Mouse (Mus musculus) embryonic stem cell, embryonic (primary cell): ENCODE measurements around the gene Mapk8.

ENCODE experiments used
- CTCF ChIA-PET, 4 experiments: fragments of 300-600 bp in 2 of 4; fragments of 350-600 bp in 2 of 4; sonication (Branson Sonifier 250); formaldehyde crosslinking; loops; one replicate each; lab custom pipeline; 2022; ENCODE audit warnings: inconsistent platforms in 2 of 4; lab: Charles Lee
- POLR2A ChIA-PET, 4 experiments: fragments of 300-600 bp in 2 of 4; fragments of 350-600 bp in 2 of 4; sonication (Branson Sonifier 250); formaldehyde crosslinking; loops; one replicate each; lab custom pipeline; 2022; ENCODE audit warnings: antibody characterized with exemption in 4 of 4, inconsistent platforms in 1 of 4; lab: Charles Lee

The Mapk8 gene

GRCm38 (mm10) chr14:33362122-33362521 is 84.8 kb downstream of the Mapk8 start:
- POLR2A ChIA-PET, result interaction anchor here in 2 of 4 experiments (1.1 to 3.0 kb wide), 5 partner anchors 7 to 27 kb away, joined by 3 to 8 read pairs (median 5); no protein-coding TSS in a partner anchor
- CTCF ChIA-PET, result interaction anchor here (0.7 to 2.9 kb wide), 8 partner anchors 8 to 155 kb away, joined by 3 to 14 read pairs (median 4); partner anchors contain the start of gene Arhgap22 (in 2 of the 4)

GRCm38 (mm10) chr14:33361546-33361945 is 85.4 kb downstream of the Mapk8 start:
- POLR2A ChIA-PET, result interaction anchor here in 2 of 4 experiments (1.1 to 3.0 kb wide), 4 partner anchors 8 to 10 kb away, joined by 3 to 8 read pairs (median 6); no protein-coding TSS in a partner anchor
- CTCF ChIA-PET, result interaction anchor here in 3 of 4 experiments (0.7 to 2.9 kb wide), 6 partner anchors 9 to 154 kb away, joined by 3 to 14 read pairs (median 4); partner anchors contain the start of gene Arhgap22 (in 2 of the 3)

GRCm38 (mm10) chr14:33358891-33359290 is 88.1 kb downstream of the Mapk8 start:
- ChIA-PET POLR2A (interaction anchor here in 1 of 4 experiments (1.1 to 1.6 kb wide), 2 partner anchors 9 to 31 kb away, joined by 3 to 4 read pairs; no protein-coding TSS in a partner anchor), CTCF (interaction anchor here in 2 of 4 experiments (0.6 to 1.2 kb wide), 2 partner anchors 12 kb away, joined by 3 read pairs; no protein-coding TSS in a partner anchor)

- ChIA-PET CTCF (interaction anchor here in 1 of 4 experiments (1.2 kb wide), 1 partner anchor 13 kb away, joined by 3 read pairs; no protein-coding TSS in a partner anchor), POLR2A (interaction anchor here in 2 of 4 experiments (0.8 to 1.7 kb wide), 4 partner anchors 8 to 80 kb away, joined by 3 to 5 read pairs (median 4); no protein-coding TSS in a partner anchor)
Measured at GRCm38 (mm10) chr14:33357600-33358368, 89.2 kb downstream of the Mapk8 start.

- POLR2A ChIA-PET, result no interaction called here
Measured at GRCm38 (mm10) chr14:33355276-33355675, 91.7 kb downstream of the Mapk8 start.

GRCm38 (mm10) chr14:33352890-33353289 is 94.1 kb downstream of the Mapk8 start:
- POLR2A ChIA-PET, result interaction anchor here in 1 of 4 experiments (0.7 kb wide), 1 partner anchor 9 kb away, joined by 3 read pairs; no protein-coding TSS in a partner anchor

More at GRCm38 (mm10) chr14:33355276-33355675, 91.7 kb downstream of the Mapk8 start:
- CTCF ChIA-PET, result no interaction called here

GRCm38 (mm10) chr14:33351984-33352722 is 94.8 kb downstream of the Mapk8 start:
- POLR2A ChIA-PET, result interaction anchor here in 2 of 4 experiments (0.9 to 2.3 kb wide), 2 partner anchors 18 to 19 kb away, joined by 3 to 5 read pairs; no protein-coding TSS in a partner anchor
- CTCF ChIA-PET, result interaction anchor here in 2 of 4 experiments (0.6 to 2.2 kb wide), 3 partner anchors 22 to 138 kb away, joined by 3 to 7 read pairs (median 3); partner anchors contain the start of gene Arhgap22 (in 1 of the 2)

More at GRCm38 (mm10) chr14:33352890-33353289, 94.1 kb downstream of the Mapk8 start:
- CTCF ChIA-PET, result no interaction called here

GRCm38 (mm10) chr14:33351019-33351418 is 95.9 kb downstream of the Mapk8 start:
- ChIA-PET CTCF (interaction anchor here in 2 of 4 experiments (0.8 to 2.2 kb wide), 6 partner anchors 14 to 144 kb away, joined by 3 to 7 read pairs (median 3); partner anchors contain the start of gene Arhgap22 (in 1 of the 2)), POLR2A (interaction anchor here in 2 of 4 experiments (0.9 to 2.3 kb wide), 7 partner anchors 10 to 1191 kb away, joined by 3 to 5 read pairs (median 3); partner anchors contain the start of gene Ncoa4 (in 1 of the 2))

- ChIA-PET CTCF (no interaction called here), POLR2A (no interaction called here)
Measured at GRCm38 (mm10) chr14:33348146-33348545, 98.8 kb downstream of the Mapk8 start.

- ChIA-PET POLR2A (no interaction called here), CTCF (no interaction called here)
Measured at GRCm38 (mm10) chr14:33347738-33348137, 99.2 kb downstream of the Mapk8 start.

- ChIA-PET CTCF (interaction anchor here in 1 of 4 experiments (1.1 kb wide), 1 partner anchor 43 kb away, joined by 3 read pairs; no protein-coding TSS in a partner anchor), POLR2A (no interaction called here)
Measured at GRCm38 (mm10) chr14:33346546-33346945, 100.4 kb downstream of the Mapk8 start.

- POLR2A ChIA-PET, result no interaction called here
- CTCF ChIA-PET, result no interaction called here
Measured at GRCm38 (mm10) chr14:33343131-33343725, 103.7 kb downstream of the Mapk8 start.

GRCm38 (mm10) chr14:33338684-33339083 is 108.3 kb downstream of the Mapk8 start:
- CTCF ChIA-PET, result interaction anchor here in 1 of 4 experiments (1.0 kb wide), 1 partner anchor 26 kb away, joined by 3 read pairs; no protein-coding TSS in a partner anchor
- POLR2A ChIA-PET, result no interaction called here

- ChIA-PET POLR2A (no interaction called here), CTCF (interaction anchor here in 2 of 4 experiments (1.2 to 1.3 kb wide), 3 partner anchors 35 to 122 kb away, joined by 3 read pairs; no protein-coding TSS in a partner anchor)
Measured at GRCm38 (mm10) chr14:33335733-33336132, 111.2 kb downstream of the Mapk8 start.

- POLR2A ChIA-PET, result interaction anchor here in 1 of 4 experiments (0.6 kb wide), 1 partner anchor 15 kb away, joined by 3 read pairs; no protein-coding TSS in a partner anchor
Measured at GRCm38 (mm10) chr14:33334402-33334801, 112.6 kb downstream of the Mapk8 start.

GRCm38 (mm10) chr14:33333833-33334232 is 113.1 kb downstream of the Mapk8 start:
- ChIA-PET POLR2A (no interaction called here), CTCF (interaction anchor here in 2 of 4 experiments (0.6 kb wide), 2 partner anchors 120 to 229 kb away, joined by 3 to 7 read pairs; partner anchors contain the start of gene Arhgap22 (in 1 of the 2))

More at GRCm38 (mm10) chr14:33334402-33334801, 112.6 kb downstream of the Mapk8 start:
- CTCF ChIA-PET, result interaction anchor here in 1 of 4 experiments (0.6 kb wide), 1 partner anchor 120 kb away, joined by 3 read pairs; the partner anchor contains the start of gene Arhgap22

- POLR2A ChIA-PET, result interaction anchor here in 1 of 4 experiments (1.2 kb wide), 1 partner anchor 9 kb away, joined by 4 read pairs; no protein-coding TSS in a partner anchor
- CTCF ChIA-PET, result interaction anchor here in 2 of 4 experiments (0.9 to 1.7 kb wide), 4 partner anchors 9 to 118 kb away, joined by 4 to 7 read pairs (median 4); partner anchors contain the start of gene Arhgap22 (in 2 of the 2)
Measured at GRCm38 (mm10) chr14:33331627-33332026, 115.3 kb downstream of the Mapk8 start.
